Mouse (Mus musculus) adrenal gland, adult (tissue): Measurements from ENCODE around the gene Ddx21.
A peak's percentile ranks its signal among the peaks of the same experiment; 100 is the strongest.

ENCODE experiments used
- DNase-seq, 2 experiments: peaks; one replicate each; pipeline ENCODE4 v3.0.0; 2022 to 2023; ENCODE audit warnings: low spot score in 1 of 2; ENCODE audit not compliant: inconsistent age in 2 of 2

Ddx21 gene

DNA sequence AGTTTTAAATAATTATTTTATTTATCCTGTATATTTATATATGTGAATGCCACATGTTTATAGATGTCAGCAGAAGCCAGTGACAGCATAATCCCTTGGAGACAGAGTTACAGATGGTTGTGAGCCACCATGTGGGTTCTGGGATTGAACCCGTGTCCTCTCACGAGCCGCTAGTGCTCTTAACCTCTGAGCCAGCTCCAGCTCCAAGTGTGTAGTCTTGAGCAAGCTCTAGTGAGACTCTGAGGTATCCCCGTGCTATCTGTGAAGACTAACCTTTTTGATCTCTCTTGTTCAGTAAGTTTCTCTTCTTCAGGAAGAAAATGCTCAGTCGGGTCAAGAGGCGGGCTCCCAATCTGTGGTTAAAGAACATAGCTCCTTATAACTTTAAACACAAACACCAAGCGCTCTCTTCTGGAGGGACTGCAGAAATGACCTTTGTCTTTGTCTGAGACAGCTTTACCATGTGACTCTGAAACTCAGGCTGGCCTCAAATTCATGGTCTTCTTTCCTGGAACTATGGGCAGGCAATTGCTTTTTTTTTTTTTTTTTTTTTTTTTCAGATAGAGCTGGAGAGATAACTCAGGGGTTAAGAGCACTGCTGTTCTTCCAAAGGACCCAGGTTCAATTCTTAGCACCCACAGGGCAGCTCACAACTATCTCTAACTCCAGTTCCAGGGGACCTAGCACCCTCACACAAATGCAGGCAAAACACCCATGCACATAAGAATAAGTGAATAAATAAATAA, 31.8 kb downstream of the Ddx21 start:
- DNase-seq: no peak

DNA sequence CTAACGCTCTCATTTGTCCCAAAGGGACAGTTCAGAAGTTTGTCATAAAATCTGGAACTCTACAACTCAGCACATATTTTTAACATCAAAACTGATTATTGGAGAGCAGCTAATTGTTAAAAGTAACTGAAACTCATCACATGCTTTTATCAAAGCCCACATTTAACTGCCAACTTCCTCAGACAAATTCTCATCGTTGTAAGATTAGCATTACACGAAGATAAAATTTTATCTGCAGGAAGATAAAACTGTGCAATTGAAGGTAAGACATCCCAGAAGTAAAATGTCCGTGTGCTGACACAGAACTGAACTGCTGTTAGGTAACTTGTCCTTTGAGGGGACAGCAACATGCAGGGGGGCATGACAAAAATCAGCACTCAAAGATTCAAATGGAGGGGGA, 33.2 kb downstream of the Ddx21 start:
- DNase-seq: no peak

DNA sequence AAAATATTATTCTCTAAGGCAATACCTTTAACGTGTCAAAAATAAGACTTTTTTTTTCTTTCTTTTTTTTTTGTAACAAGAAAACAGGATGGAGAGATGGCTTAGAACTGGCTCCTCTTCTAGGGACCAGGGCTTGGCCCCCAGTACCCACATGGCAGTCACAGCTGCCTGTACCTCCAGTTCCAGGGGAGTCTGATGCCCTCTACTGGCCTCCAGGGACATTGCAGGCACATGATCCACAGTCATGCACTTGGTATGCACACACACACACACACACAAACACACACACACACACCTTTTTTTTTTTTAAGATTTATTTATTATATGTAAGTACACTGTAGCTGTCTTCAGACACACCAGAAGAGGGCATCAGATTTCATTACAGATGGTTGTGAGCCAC, 44.3 kb downstream of the Ddx21 start:
- no peak for DNase-seq

DNA sequence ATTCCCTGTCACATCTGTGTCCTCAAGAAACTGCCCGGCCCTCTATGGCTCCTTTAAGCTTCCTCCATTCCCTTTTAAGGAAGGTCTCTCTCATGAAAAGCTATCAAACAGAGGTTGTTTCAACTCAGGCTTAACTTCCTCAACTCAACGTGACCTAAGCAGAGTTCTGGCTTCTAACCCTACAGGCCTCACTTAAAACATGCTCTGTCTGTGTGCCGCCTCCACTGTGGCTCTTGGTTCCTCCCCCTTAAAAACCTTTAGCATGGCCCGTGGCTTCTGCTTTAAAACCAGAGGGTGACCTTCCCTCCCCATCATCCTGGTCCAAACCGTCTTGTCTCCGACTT, 45.6 kb downstream of the Ddx21 start:
- DNase-seq: no peak

DNA sequence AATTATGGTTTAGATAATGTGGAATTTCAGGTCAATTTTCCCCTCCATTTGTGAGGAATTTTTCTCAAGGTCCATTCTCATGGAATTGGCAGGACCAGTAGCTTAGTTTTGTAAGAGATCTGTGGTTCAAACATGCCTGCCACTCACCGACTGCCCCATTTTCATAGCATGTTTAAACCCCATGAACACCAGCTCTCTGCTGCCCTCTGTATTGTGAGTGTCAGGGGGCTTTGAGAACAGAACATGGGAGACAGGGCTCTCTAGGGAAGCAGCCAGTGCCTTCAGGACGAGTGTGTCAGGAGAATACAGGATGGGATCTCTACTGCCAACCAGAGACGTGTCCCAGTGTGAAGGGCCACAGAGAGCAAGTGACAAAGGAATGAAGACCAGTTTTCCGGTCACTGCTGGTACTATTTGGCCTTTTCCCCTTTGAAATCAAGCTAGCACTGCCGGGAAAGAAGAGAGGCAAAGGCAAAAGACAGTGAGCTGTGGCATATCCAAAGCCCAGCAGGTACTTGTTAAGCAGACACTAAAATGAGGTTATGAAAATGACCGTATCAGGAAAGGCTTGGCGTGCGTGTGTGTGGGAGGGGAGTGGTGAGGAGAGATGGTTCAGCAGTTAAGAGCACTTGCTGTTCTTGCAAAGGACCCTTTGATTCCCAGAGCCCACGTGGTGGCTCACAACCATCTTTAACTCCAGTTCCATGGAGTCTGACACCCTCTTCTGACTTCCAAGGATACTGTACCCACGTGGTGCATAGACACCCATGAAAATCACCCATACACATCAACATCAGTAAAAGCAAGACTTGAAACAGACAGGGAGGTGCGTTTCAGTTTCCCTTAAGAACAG, 46.1 kb downstream of the Ddx21 start:
- no peak for DNase-seq

DNA sequence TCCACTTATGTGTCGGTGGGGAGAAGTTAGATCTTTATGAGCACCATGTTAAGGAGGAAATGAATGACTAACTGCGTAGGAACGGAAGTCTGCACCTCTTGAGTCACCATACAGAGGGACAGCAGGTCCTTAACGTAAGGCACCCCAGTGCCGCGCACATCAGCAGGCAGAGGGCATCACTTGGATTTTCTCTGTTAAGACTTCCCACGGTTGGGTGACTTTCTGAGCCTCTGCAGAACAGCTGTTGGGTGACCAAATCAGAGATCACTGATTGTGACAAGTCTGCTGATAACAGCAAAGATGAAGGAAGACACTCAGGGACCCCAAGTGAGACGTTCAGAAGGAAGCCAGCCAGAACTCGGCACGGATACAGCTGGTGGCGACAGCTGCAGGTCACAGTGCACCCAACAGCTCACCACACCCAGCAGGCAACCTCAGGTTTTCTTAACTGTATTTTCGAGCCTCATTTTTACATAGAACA, 48.4 kb downstream of the Ddx21 start:
- DNase-seq: no peak

DNA sequence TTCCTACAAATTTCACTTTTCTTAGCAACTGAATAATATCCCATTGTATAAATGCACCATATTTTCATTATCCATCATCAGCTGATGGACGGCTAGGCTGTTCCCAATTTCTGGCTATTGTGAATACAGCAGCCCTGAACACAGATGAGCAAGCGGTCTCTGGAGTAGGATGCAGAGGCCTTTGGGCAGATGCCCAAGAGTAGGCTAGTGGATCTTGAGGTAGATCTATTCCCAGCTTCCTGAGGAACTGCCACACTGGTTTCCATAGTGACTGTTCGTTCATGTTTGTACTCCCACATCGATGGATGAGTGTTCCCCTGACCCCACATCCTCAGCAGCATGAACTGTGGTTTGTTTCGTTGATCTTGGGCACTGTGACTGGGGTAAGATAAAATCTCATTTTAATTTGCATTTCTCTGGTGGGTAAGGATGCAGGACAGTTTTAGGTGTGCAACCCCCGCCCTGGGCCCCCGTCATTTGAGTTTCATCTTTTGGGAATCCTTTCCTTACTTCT, 51.2 kb downstream of the Ddx21 start:
- no peak for DNase-seq

DNA sequence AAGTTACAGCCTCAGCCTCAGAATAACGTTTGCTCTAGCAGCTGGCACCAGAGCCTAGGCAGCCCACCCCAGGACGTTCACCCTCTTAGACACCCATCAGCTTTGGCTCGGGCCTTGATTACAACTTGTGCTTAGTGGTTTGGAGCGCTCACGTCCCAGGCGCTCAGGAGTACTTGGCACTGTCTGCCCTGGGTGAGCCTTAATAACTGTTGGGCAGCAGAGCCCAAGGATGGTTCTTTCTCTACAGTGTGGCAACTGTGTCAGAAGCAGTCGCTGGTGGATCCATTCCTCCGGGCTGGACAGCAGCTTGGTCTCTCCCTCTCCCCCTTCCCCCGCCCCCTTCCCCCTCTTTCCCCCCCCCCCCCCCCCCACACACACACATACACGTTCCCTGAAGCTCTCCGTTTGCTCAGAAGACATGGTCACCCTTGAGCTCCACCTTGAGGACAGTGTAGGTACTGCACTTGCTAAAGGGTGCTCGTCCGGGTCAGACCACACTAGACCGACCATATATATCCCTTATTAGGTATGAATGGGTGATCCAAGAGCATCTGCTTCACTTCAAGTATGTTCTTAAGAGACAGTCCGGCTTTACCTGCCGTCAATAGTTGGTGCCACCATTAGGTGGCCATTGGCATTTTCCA, 52.4 kb downstream of the Ddx21 start:
- DNase-seq: peak; percentile 70 to 90

DNA sequence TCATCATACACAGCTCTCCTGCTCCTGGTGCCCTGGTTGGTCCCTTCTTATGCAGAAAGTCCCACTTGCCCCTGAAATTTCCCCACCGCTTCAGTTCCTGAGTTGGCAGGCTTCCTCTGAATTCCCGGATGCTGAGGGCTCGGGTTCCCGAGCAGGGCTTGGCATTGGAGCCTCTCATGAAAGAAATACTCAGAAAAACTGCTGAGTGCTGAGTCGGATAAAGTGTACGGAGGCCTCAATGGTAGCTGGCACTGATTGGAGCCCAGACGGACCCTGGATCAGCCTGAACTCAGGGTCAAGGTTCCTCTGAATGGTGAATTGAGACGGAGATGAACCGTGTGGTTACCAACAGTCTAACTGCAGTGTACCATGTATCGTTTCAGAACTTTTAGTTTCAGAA, 55.6 kb downstream of the Ddx21 start:
- no peak for DNase-seq

DNA sequence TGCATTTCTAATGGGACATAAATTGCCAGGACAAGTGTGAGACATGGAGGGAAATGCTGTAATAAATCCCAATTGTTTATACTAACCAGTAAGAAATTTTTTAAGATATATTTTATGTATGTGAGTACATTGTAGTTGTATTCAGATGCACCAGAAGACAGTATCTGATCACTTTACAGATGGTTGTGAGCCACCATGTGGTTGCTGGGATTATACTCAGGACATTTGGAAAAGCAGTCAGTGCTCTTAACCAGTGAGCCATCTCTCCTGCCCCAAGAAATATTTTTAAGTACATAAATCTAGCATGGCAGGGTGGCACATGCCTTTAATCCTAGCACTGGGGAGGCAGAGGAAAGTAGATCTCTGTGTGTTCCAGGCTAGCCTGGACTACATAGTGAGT, 56.3 kb downstream of the Ddx21 start:
- DNase-seq: no peak

DNA sequence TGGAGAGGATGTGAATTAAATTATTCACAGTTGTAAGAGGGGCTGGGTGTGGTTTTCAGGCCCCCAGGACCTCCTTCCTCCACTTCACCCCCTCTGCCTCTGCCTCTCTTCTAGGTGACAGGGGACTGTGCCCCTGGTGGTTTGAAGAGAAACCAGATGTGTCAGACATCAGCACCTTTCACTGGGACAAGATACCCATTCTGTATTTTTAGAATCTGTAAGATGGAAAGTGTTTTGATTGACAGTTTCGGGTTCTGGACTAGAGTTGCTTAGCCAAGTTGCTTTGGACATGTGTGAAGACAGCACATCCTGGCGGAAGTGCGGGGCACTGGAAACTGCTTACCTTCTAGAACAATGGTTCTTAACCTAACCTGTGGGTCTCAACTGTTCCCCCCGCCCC, 57.8 kb downstream of the Ddx21 start:
- DNase-seq: no peak

DNA sequence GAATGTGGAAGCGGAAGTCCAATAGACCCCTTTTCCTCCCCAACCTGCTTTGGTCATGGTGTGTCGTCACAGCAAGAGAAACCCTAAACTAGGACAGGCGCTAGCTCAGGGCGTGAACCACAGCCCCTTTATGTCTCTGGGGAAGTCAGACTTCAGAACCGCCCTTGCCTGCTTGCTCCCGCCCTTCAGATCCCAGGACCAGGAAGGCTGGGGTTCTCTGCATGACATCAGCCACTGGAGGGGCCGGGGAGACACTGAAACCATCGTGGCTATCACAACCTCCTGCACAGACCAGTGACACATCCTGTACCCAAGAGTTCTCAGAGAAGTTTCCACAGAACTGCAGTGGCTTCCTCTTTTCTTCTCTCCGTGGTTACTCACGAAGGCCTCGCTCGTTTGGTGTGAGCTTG, 58.7 kb downstream of the Ddx21 start:
- DNase-seq: peak; percentile 33 to 58

DNA sequence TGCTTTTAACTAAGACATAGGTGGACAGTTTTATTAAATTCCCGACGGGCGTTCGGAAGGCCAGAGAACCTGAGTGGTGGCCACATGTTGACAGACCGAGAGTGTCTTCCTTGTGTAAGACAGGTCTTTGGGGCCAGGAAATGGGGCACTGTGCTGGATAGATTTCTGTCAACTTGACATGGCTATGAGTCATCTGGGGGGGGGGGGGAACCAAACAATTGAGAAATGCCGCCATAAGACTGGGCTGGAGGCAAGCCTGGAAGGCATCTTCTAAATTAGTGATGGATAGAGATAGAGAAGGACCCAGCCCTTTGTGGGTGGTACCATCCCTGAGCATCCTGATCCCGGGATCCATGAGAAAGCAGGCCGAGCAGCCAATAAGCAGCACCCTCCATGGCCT, 59.2 kb downstream of the Ddx21 start:
- no peak for DNase-seq

DNA sequence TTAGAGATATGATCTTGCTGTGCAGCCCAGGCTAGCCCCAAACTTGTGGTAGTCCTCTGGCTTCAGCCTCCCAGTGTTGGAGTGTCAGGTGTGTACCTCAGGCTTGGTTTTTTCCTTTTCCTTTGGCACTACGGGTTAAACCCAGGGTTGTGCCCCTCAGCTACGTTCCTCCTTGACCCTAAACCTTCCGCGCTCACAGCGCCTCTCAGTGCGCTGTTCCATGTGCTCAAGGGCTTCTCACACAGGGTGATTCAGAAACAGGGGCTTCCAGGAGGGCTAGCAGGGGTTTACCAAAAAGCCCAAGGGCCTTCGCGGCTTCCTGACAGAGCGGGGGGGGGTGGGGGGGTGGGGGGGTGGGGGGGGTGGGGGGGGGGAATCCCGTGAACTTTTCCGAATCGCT, 59.6 kb downstream of the Ddx21 start:
- no peak for DNase-seq

DNA sequence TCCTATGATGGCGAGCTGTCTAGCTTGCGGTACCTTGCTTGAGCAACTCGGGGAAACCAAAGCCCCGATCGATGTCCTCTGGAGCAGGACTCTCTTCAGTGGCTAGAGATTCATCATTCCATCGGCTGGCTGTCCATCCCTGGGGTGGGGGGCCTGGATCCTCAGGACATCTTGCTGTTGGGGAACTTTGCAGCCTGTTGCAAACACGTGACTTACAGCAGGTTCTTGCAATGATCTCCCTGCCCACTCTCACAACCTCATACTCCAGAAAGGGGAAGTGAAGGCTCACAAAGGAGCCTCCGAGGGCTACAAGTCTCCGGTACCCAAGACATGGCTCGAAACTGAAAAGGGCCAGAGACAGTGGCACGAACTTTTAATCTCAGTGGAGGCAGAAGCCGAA, 60.6 kb downstream of the Ddx21 start:
- DNase-seq: no peak

DNA sequence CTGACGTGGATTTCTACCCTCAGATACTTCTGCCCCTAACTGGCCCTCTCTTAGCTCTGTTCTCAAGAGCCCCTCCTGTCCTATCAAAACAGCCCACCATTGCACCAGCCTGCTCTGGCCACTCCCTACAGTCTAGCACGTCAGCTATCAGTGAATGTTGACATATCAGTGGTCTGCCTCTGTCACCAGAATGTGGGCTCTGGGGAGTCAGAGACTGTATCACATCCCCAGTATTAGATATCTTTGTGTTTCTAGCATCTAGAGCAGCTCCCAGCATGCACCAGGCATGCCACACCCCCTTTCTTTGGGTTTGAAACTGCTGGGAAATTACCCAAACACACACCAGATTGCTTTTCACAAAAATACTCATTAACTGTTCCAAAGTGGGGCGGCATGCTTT, 61.3 kb downstream of the Ddx21 start:
- DNase-seq: no peak

DNA sequence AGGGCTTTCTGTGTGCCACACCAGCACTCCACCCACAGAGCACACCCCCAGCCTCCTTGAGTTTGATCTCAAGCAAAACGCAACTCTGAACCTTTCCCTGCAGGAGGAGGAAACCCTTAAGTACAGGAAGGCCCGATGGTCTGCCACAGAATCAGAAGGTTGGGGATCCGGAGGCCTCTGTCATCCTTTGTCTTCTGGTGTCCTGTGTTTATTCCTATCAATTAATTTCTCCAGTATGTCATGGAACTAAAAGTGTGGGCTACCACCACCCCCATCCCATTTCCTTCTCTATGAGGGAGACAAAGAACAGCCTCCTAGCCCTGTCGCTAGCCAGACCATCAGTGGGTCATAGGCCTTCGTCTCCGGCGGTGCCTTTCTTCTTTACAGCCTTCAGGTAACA, 67.6 kb downstream of the Ddx21 start:
- DNase-seq: no peak

DNA sequence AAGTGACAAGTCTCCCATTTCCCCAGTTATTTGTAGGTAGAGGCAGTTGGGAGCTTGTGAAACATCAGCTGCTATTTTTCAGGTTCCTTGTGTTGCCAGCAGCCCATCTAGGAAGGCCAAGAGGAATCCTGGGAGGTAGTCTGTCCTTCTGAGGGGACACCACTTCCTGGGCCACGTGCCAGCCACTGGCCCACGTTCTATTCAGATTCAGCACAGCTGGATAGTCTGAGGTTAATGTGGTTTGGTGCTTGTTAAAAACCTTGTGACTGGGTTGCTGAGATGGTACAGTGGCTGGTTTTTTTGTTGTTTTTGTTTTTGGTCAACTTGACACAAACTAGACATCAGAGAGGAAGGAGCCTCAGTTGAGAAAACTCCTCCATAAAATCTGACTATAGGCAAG, 69.2 kb downstream of the Ddx21 start:
- DNase-seq: no peak
